Mouse (Mus musculus) E14TG2a.4 (cell line): ENCODE measurements around the gene Zfp748.

ENCODE experiments used
- H3K27me3 ChIP-seq: 2 replicates; pipeline ENCODE4 v1.6.1; 2014; ENCODE audit warnings: low read length, control low read depth; ENCODE audit not compliant: insufficient read depth
- H3K36me3 ChIP-seq: 2 replicates; pipeline ENCODE4 v1.6.1; 2014; ENCODE audit warnings: low read length, control low read depth; ENCODE audit not compliant: insufficient read depth
- H3K4me1 ChIP-seq: replicated peaks from 2 replicates; pipeline ENCODE4 v1.6.1; 2014; ENCODE audit warnings: low read depth, low read length, control low read depth
- H3K4me3 ChIP-seq: replicated peaks from 2 replicates; pipeline ENCODE4 v1.5.1; 2014; ENCODE audit warnings: mild to moderate bottlenecking, low read length
- H3K9me3 ChIP-seq: 2 replicates; pipeline ENCODE4 v1.6.1; 2014; ENCODE audit warnings: low read length, control low read depth
- CTCF ChIP-seq: conservative IDR thresholded peaks from 2 replicates; pipeline ENCODE4 v1.5.1; 2014; ENCODE audit warnings: low read length
- NANOG ChIP-seq: IDR thresholded peaks from 2 replicates; pipeline ENCODE4 v1.6.1; 2014; ENCODE audit warnings: borderline replicate concordance, low read length, mixed read lengths
- POU5F1 ChIP-seq: IDR thresholded peaks from 2 replicates; pipeline ENCODE4 v1.6.1; 2014; ENCODE audit warnings: low read length, borderline replicate concordance

Gene Zfp748

GRCm38 (mm10) chr13:67500084-67500719 is 53.4 kb downstream of the Zfp748 start, which contains the start of gene Zfp58:
Gene Zfp58 (minus strand): TSS chr13:67500555.
- no peak for TF ChIP-seq CTCF
- no peak for TF ChIP-seq NANOG
- no peak for TF ChIP-seq POU5F1
- no peaks in the 10 kb centered on the region for H3K36me3 ChIP-seq
- H3K27me3 ChIP-seq: no peaks in the 10 kb centered on the region
- peaks cover 12% of the 10 kb centered on the region for H3K4me1 ChIP-seq
- H3K9me3 ChIP-seq: no peaks in the 10 kb centered on the region
- H3K4me3 ChIP-seq: peak within 1 kb of the TSS; percentile 86

GRCm38 (mm10) chr13:67495631-67496030 is 58.0 kb downstream of the Zfp748 start:
- peaks cover 12% of the 10 kb centered on the region for H3K4me1 ChIP-seq
- no peaks in the 10 kb centered on the region for H3K27me3 ChIP-seq
- no peak overlapping the region for H3K4me3 ChIP-seq
- H3K9me3 ChIP-seq: no peaks in the 10 kb centered on the region
- peaks cover 27% of the 10 kb centered on the region for H3K36me3 ChIP-seq
- no peak for TF ChIP-seq POU5F1
